Mouse (Mus musculus) c-Kit-positive CD71-positive TER-119-negative erythroid progenitor cells, embryonic 14.5 days (primary cell): ENCODE measurements around the gene Htra1.

ENCODE experiments used
- DNase-seq: peaks from one replicate; pipeline ENCODE4 v3.0.0-alpha.2; 2013; ENCODE audit warnings: low read depth

The Htra1 gene

GRCm38 (mm10) chr7:130935421-130935792 is 504 bp upstream of the Htra1 start:
- no peak for DNase-seq

- DNase-seq, result no peak
Observed at GRCm38 (mm10) chr7:130936472-130936951, 601 bp downstream of the Htra1 start.

GRCm38 (mm10) chr7:130937266-130937841 is 1.4 kb downstream of the Htra1 start:
- DNase-seq, result no peak

- DNase-seq, result no peak
Observed at GRCm38 (mm10) chr7:130938005-130938404, 2.1 kb downstream of the Htra1 start.

GRCm38 (mm10) chr7:130938896-130939295 is 3.0 kb downstream of the Htra1 start:
- no peak for DNase-seq

- no peak for DNase-seq
Observed at GRCm38 (mm10) chr7:130940733-130941132, 4.8 kb downstream of the Htra1 start.

- no peak for DNase-seq
Observed at GRCm38 (mm10) chr7:130943280-130943895, 7.5 kb downstream of the Htra1 start.

GRCm38 (mm10) chr7:130944766-130945475 is 9.0 kb downstream of the Htra1 start:
- no peak for DNase-seq

- DNase-seq, result no peak
Observed at GRCm38 (mm10) chr7:130945730-130946129, 9.8 kb downstream of the Htra1 start.

GRCm38 (mm10) chr7:130946303-130946702 is 10.4 kb downstream of the Htra1 start:
- no peak for DNase-seq

- DNase-seq, result no peak
Observed at GRCm38 (mm10) chr7:130948563-130949208, 12.8 kb downstream of the Htra1 start.

- DNase-seq, result no peak
Observed at GRCm38 (mm10) chr7:130949331-130949751, 13.4 kb downstream of the Htra1 start.

GRCm38 (mm10) chr7:130950482-130950881 is 14.6 kb downstream of the Htra1 start:
- no peak for DNase-seq

GRCm38 (mm10) chr7:130951004-130951403 is 15.1 kb downstream of the Htra1 start:
- no peak for DNase-seq

- DNase-seq, result no peak
Observed at GRCm38 (mm10) chr7:130953376-130953775, 17.5 kb downstream of the Htra1 start.

- DNase-seq, result no peak
Observed at GRCm38 (mm10) chr7:130954177-130954601, 18.3 kb downstream of the Htra1 start.

GRCm38 (mm10) chr7:130958551-130958950 is 22.6 kb downstream of the Htra1 start:
- DNase-seq, result no peak

GRCm38 (mm10) chr7:130959868-130960267 is 24.0 kb downstream of the Htra1 start:
- no peak for DNase-seq

GRCm38 (mm10) chr7:130961429-130961828 is 25.5 kb downstream of the Htra1 start:
- DNase-seq, result no peak

- no peak for DNase-seq
Observed at GRCm38 (mm10) chr7:130964686-130965085, 28.8 kb downstream of the Htra1 start.

GRCm38 (mm10) chr7:130965396-130965795 is 29.5 kb downstream of the Htra1 start:
- DNase-seq, result no peak

- no peak for DNase-seq
Observed at GRCm38 (mm10) chr7:130965909-130966365, 30.0 kb downstream of the Htra1 start.

GRCm38 (mm10) chr7:130966451-130966850 is 30.5 kb downstream of the Htra1 start:
- no peak for DNase-seq
